Mouse (Mus musculus): ENCODE measurements around the gene Dld.

- TF ChIP-seq POLR2A (IDR thresholded peaks at IDR 0.05; ENCODE audit: insufficient read length, low read depth) (no peak), USF1 (IDR thresholded peaks at IDR 0.05; ENCODE audit: low read depth) (no peak), MAX (IDR thresholded peaks at IDR 0.05; ENCODE audit: low read depth) (no peak), SRF (IDR thresholded peaks at IDR 0.05; ENCODE audit: control insufficient read depth, insufficient read length, low read depth) (no peak), POLR2AphosphoS2 (IDR thresholded peaks at IDR 0.05; ENCODE audit: insufficient read length, low read depth) (no peak), MYOG (IDR thresholded peaks at IDR 0.05; ENCODE audit: control insufficient read depth in 1 of 3, insufficient read depth in 1 of 3, insufficient read length in 2 of 3, low read depth in 2 of 3) (no peak), E2F4 (IDR thresholded peaks at IDR 0.05; ENCODE audit: insufficient read depth) (no peak), TCF12 (IDR thresholded peaks at IDR 0.05; ENCODE audit: insufficient read depth, poor library complexity, severe bottlenecking) (no peak), REST (IDR thresholded peaks at IDR 0.05; ENCODE audit: insufficient read depth, insufficient read length) (no peak), TCF3 (IDR thresholded peaks at IDR 0.05; ENCODE audit: insufficient read length, low read depth) (no peak)
These were observed 52.1 kb downstream of the Dld start for GRCm38 (mm10) chr12:31299126-31299525.

Data from myocyte (in vitro differentiated cells).